ENCODE assay signal across 16 mouse cellular contexts in the genomic region with DNA sequence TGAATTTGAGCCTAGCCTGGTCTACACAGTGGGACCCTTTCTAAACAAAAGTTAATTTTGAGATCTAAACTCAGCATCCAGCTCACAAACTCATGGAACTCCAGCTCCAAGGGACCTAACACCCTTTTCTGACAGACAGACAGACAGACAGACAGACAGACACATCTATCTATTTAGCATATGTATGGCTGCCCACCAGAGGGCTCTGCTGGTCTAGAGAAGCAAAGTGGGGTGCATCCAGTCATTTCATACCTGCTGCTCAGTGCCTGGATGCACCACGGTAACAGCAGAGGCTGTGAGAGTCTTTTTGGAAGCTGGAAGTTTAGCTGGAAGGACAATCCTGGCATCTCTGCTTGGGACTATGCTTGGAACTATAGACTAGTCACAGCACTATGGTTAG. TPM values are rescaled to one million over a fixed set of nuclear protein-coding genes. Genes with fewer than 3 reads are reported as not detected.
DNase-seq lines count a peak whose midpoint lies in the region; ATAC-seq and TF ChIP-seq lines count a peak whose summit lies in the region.
"Had no signal": no experiment of that assay in that cellular context is flagged by ENCODE, and none has a peak within 500 bp of the region (broad histone marks: within the 10 kb centered on the region; RNA-seq: fewer than 3 reads in every experiment).

No protein-coding gene starts in this region.

- H3K27me3 ChIP-seq in hindbrain, postnatal 0 days (ENCODE audit: insufficient read depth, low read length) = no peaks in the 10 kb centered on the region
- H3K27me3 ChIP-seq in hindbrain, embryonic 13.5 days = no peaks in the 10 kb centered on the region
- H3K27me3 ChIP-seq in midbrain, postnatal 0 days (ENCODE audit: insufficient read depth, low read length) = no peaks in the 10 kb centered on the region
- H3K27me3 ChIP-seq in midbrain, embryonic 15.5 days (replicated peaks) = no peaks in the 10 kb centered on the region
- H3K27me3 ChIP-seq: forebrain, embryonic 13.5 days; limb, embryonic 12.5 days; lung, embryonic 15.5 days had no signal

- DNase-seq in hindbrain, postnatal 0 days (ENCODE audit: low spot score) = peak; percentile 12
- peak; percentile 22 for DNase-seq in midbrain, postnatal 0 days (ENCODE audit: low spot score)
- peak; percentile 8 for DNase-seq in brain, embryonic 14.5 days (ENCODE audit: low read depth)
- no peak for DNase-seq in Muller cell, postnatal 12 days (ENCODE audit: inconsistent ontology term)
- DNase-seq in gastrocnemius, adult 8-10 months (ENCODE audit: low spot score in 2 of 2) = no peak
- DNase-seq: adrenal gland, postnatal 14 days; heart, postnatal 4 days; kidney, postnatal 25 days had no signal

- no peak overlapping the region for H3K9ac ChIP-seq in hindbrain, postnatal 0 days (replicated peaks; ENCODE audit: low read length)
- no peak overlapping the region for H3K9ac ChIP-seq in hindbrain, embryonic 13.5 days
- H3K9ac ChIP-seq in midbrain, postnatal 0 days (replicated peaks; ENCODE audit: low read length, poor library complexity, severe bottlenecking) = no peak overlapping the region
- no peak overlapping the region for H3K9ac ChIP-seq in midbrain, embryonic 15.5 days
- H3K9ac ChIP-seq: forebrain, embryonic 13.5 days; limb, embryonic 12.5 days; lung, embryonic 15.5 days had no signal

- WGBS in hindbrain, postnatal 0 days = 64% methylated on average over 1 of the region's 1 CpGs
- WGBS in hindbrain, embryonic 13.5 days = 70% methylated on average over 1 of the region's 1 CpGs
- 80% methylated on average over 1 of the region's 1 CpGs for WGBS in midbrain, postnatal 0 days
- WGBS in midbrain, embryonic 15.5 days = 84% methylated on average over 1 of the region's 1 CpGs

- H3K4me3 ChIP-seq in hindbrain, postnatal 0 days (ENCODE audit: low read length) = no peak overlapping the region
- no peak overlapping the region for H3K4me3 ChIP-seq in hindbrain, embryonic 13.5 days
- no peak overlapping the region for H3K4me3 ChIP-seq in midbrain, postnatal 0 days (ENCODE audit: low read depth, low read length)
- no peak overlapping the region for H3K4me3 ChIP-seq in midbrain, embryonic 15.5 days
- H3K4me3 ChIP-seq: forebrain, embryonic 13.5 days; heart, embryonic 10.5 days; limb, embryonic 12.5 days; lung, embryonic 15.5 days had no signal

- H3K4me2 ChIP-seq in hindbrain, postnatal 0 days (ENCODE audit: low read depth, low read length) = no peak overlapping the region
- H3K4me2 ChIP-seq in hindbrain, embryonic 13.5 days = no peak overlapping the region
- no peak overlapping the region for H3K4me2 ChIP-seq in midbrain, postnatal 0 days (ENCODE audit: low read depth, low read length, poor library complexity, severe bottlenecking)
- no peak overlapping the region for H3K4me2 ChIP-seq in midbrain, embryonic 15.5 days
- H3K4me2 ChIP-seq: forebrain, embryonic 13.5 days; limb, embryonic 12.5 days; lung, embryonic 15.5 days had no signal

- H3K9me3 ChIP-seq in hindbrain, postnatal 0 days (ENCODE audit: low read length) = no peaks in the 10 kb centered on the region
- no peaks in the 10 kb centered on the region for H3K9me3 ChIP-seq in hindbrain, embryonic 13.5 days
- H3K9me3 ChIP-seq in midbrain, postnatal 0 days (ENCODE audit: low read length) = no peaks in the 10 kb centered on the region
- H3K9me3 ChIP-seq in midbrain, embryonic 15.5 days = no peaks in the 10 kb centered on the region
- H3K9me3 ChIP-seq: forebrain, embryonic 13.5 days; heart, embryonic 10.5 days; limb, embryonic 12.5 days; lung, embryonic 15.5 days had no signal

- no peak overlapping the region for H3K27ac ChIP-seq in hindbrain, postnatal 0 days
- no peak overlapping the region for H3K27ac ChIP-seq in hindbrain, embryonic 13.5 days
- H3K27ac ChIP-seq in midbrain, postnatal 0 days (ENCODE audit: low read depth, low read length) = no peak overlapping the region
- H3K27ac ChIP-seq in midbrain, embryonic 15.5 days = no peak overlapping the region
- H3K27ac ChIP-seq: forebrain, embryonic 13.5 days; heart, embryonic 10.5 days; limb, embryonic 12.5 days; lung, embryonic 15.5 days had no signal

- ATAC-seq in hindbrain, postnatal 0 days = no peak
- ATAC-seq in hindbrain, embryonic 13.5 days (ENCODE audit: low FRiP score) = no peak
- no peak for ATAC-seq in midbrain, postnatal 0 days (ENCODE audit: low FRiP score)
- no peak for ATAC-seq in midbrain, embryonic 15.5 days (replicated peaks)
- ATAC-seq: forebrain, embryonic 13.5 days had no signal

- H3K4me1 ChIP-seq in hindbrain, postnatal 0 days (ENCODE audit: insufficient read depth, low read length) = no peaks in the 10 kb centered on the region
- no peaks in the 10 kb centered on the region for H3K4me1 ChIP-seq in hindbrain, embryonic 13.5 days (replicated peaks)
- H3K4me1 ChIP-seq in midbrain, postnatal 0 days (ENCODE audit: insufficient read depth, low read length) = no peaks in the 10 kb centered on the region
- H3K4me1 ChIP-seq in midbrain, embryonic 15.5 days = no peaks in the 10 kb centered on the region
- H3K4me1 ChIP-seq: forebrain, embryonic 13.5 days; heart, embryonic 10.5 days; lung, embryonic 15.5 days had no signal

- TF ChIP-seq POLR2A in brain, embryonic 14.5 days (IDR thresholded peaks at IDR 0.05; ENCODE audit: borderline replicate concordance, extremely low read depth, insufficient read depth, insufficient read length, poor library complexity, severe bottlenecking) = no peak

- no peaks in the 10 kb centered on the region for H3K36me3 ChIP-seq in hindbrain, postnatal 0 days (ENCODE audit: insufficient read depth, low read length)
- H3K36me3 ChIP-seq in hindbrain, embryonic 13.5 days = no peaks in the 10 kb centered on the region
- peaks cover 3% of the 10 kb centered on the region for H3K36me3 ChIP-seq in midbrain, postnatal 0 days (ENCODE audit: insufficient read depth, low read length)
- H3K36me3 ChIP-seq in midbrain, embryonic 15.5 days (replicated peaks) = no peaks in the 10 kb centered on the region

- TF ChIP-seq CTCF in hindbrain, postnatal 0 days (IDR thresholded peaks at IDR 0.05; ENCODE audit: low read depth) = peak; percentile 32
- peak; percentile 42; the same call in 1 of the 2 replicates for TF ChIP-seq CTCF in midbrain, postnatal 0 days (IDR thresholded peaks at IDR 0.05)
- no peak for TF ChIP-seq CTCF in brain, embryonic 14.5 days (IDR thresholded peaks at IDR 0.05; ENCODE audit: borderline replicate concordance, extremely low read depth, insufficient read depth, insufficient read length)

RNA-seq across cellular contexts. Expression of a gene that starts 18.8 kb away (rescaled TPM):
- total RNA-seq in hindbrain, postnatal 0 days (2014; rRNA removed) = 0.50 TPM in 1 of 2 replicates, not detected in the other
- 0.48 TPM in 2 replicates for polyA plus RNA-seq in hindbrain, postnatal 0 days (2015; fragmentation: Nextera tagmentation; extraction: Ambion mirVana)
- 0.48 and 0.94 TPM in 2 replicates for polyA plus RNA-seq in hindbrain, embryonic 13.5 days (2015; fragmentation: Nextera tagmentation; extraction: Ambion mirVana)
- total RNA-seq in midbrain, postnatal 0 days (2014; rRNA removed) = 0.49 and 0.90 TPM in 2 replicates
- 0.59 and 0.83 TPM in 2 replicates for polyA plus RNA-seq in midbrain, postnatal 0 days (2015; fragmentation: Nextera tagmentation; extraction: Ambion mirVana)
- polyA plus RNA-seq in midbrain, embryonic 15.5 days (2015; fragmentation: Nextera tagmentation; extraction: Ambion mirVana) = 0.85 and 1.1 TPM in 2 replicates
- 0.58 and 0.66 TPM in 2 replicates for polyA plus RNA-seq in brain, embryonic 14.5 days (2012; rRNA removed)
- total RNA-seq in gastrocnemius, adult 8-10 months (2022) = under 1 TPM; 0.34 to 0.68 (median 0.51) TPM

RNA-seq across cellular contexts. Expression of a gene that starts 29.0 kb away (rescaled TPM):
- 8.3 and 8.7 TPM in 2 replicates for total RNA-seq in hindbrain, postnatal 0 days (2014; rRNA removed)
- polyA plus RNA-seq in hindbrain, postnatal 0 days (2015; fragmentation: Nextera tagmentation; extraction: Ambion mirVana) = 78.5 and 79.9 TPM in 2 replicates
- 70.4 and 71.7 TPM in 2 replicates for polyA plus RNA-seq in hindbrain, embryonic 13.5 days (2015; fragmentation: Nextera tagmentation; extraction: Ambion mirVana)
- total RNA-seq in midbrain, postnatal 0 days (2014; rRNA removed) = 8.9 and 9.4 TPM in 2 replicates
- 61.0 and 72.6 TPM in 2 replicates for polyA plus RNA-seq in midbrain, postnatal 0 days (2015; fragmentation: Nextera tagmentation; extraction: Ambion mirVana)
- polyA plus RNA-seq in midbrain, embryonic 15.5 days (2015; fragmentation: Nextera tagmentation; extraction: Ambion mirVana) = 67.8 and 78.9 TPM in 2 replicates
- 29.8 and 30.9 TPM in 2 replicates for polyA plus RNA-seq in brain, embryonic 14.5 days (2012; rRNA removed)
- 10 to 100 TPM; 27.0 to 41.8 (median 39.7) TPM for total RNA-seq in gastrocnemius, adult 8-10 months (2022)

RNA-seq across cellular contexts. Expression of a gene that starts 59.3 kb away (rescaled TPM):
- not detected in 2 replicates for total RNA-seq in hindbrain, postnatal 0 days (2014; rRNA removed)
- not detected in 2 replicates for polyA plus RNA-seq in hindbrain, postnatal 0 days (2015; fragmentation: Nextera tagmentation; extraction: Ambion mirVana)
- polyA plus RNA-seq in hindbrain, embryonic 13.5 days (2015; fragmentation: Nextera tagmentation; extraction: Ambion mirVana) = not detected in 2 replicates
- not detected in 2 replicates for total RNA-seq in midbrain, postnatal 0 days (2014; rRNA removed)
- not detected in 2 replicates for polyA plus RNA-seq in midbrain, postnatal 0 days (2015; fragmentation: Nextera tagmentation; extraction: Ambion mirVana)
- 0.08 TPM in 1 of 2 replicates, not detected in the other for polyA plus RNA-seq in midbrain, embryonic 15.5 days (2015; fragmentation: Nextera tagmentation; extraction: Ambion mirVana)
- not detected in 2 replicates for polyA plus RNA-seq in brain, embryonic 14.5 days (2012; rRNA removed)
- total RNA-seq in gastrocnemius, adult 8-10 months (2022) = not detected
- total RNA-seq: adrenal gland, postnatal 14 days; gastrocnemius, adult 18-20 months; heart, postnatal 4 days; layer of hippocampus, postnatal 25 days had no signal

Comparison
In these comparisons a context has a peak if more than half of its experiments do, and no peak if none do; other contexts are left out.
1. DNase-seq: peak in hindbrain, postnatal 0 days (single experiment), midbrain, postnatal 0 days (single experiment) and brain, embryonic 14.5 days (single experiment); none in Muller cell, postnatal 12 days (single experiment) and gastrocnemius, adult 8-10 months (0 of 2).